ENCODE assay signal across 8 mouse cellular contexts in the genomic region with DNA sequence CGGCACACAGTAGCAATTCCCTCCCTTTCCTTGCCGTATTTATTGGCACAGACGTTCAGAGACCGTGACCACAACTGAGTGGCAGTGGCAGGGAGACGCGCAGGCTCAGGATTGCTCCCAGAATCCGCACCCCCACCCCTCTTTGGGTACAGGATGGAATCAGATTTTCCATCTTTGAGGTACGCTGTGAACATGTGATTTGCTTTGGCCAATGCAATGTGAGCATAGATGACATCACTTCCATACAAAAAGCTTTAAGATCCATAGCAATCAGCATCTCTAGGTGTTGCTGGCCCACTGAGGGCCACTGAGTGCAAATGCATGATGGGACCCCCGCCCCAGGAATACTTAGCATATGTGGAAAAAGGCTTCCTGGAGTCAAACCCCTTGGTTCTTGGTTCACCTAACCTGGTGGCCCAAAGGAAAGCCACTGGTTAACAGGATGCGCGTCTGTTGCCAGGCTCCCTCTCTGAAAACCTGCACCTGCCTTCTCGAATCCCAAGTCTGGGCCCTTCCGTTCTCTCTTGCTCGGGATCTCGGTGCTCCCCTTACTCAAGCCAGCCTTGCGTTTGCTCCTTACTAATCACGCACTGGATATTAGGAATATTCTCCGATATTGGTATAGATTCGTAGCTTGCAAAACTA. TPM values are rescaled to one million over a fixed set of nuclear protein-coding genes. Genes with fewer than 3 reads are reported as not detected.
A peak's percentile ranks its signal among the peaks of the same experiment; 100 is the strongest.
DNase-seq lines count a peak whose midpoint lies in the region; ATAC-seq lines count a peak whose summit lies in the region.

No protein-coding gene starts in this region.

- H3K4me1 ChIP-seq in erythroblast, embryonic 14.5 days (ENCODE audit: control insufficient read depth) = peaks cover 8% of the 10 kb centered on the region
- H3K4me1 ChIP-seq in embryonic facial prominence, embryonic 12.5 days = peaks cover 9% of the 10 kb centered on the region
- peaks cover 3% of the 10 kb centered on the region for H3K4me1 ChIP-seq in hindbrain, embryonic 16.5 days (ENCODE audit: control insufficient read depth, insufficient read depth, low read depth, low read length)
- H3K4me1 ChIP-seq in limb, embryonic 13.5 days = peaks cover 16% of the 10 kb centered on the region

- DNase-seq in CD4-positive, CD25-positive, alpha-beta regulatory T cell, adult 2 months (ENCODE audit: low read depth, low spot score) = peak; percentile 53
- DNase-seq in right cerebral cortex, adult 2 months (ENCODE audit: low spot score in 2 of 2) = peak; percentile 64 to 75
- no peak for DNase-seq in urinary bladder, postnatal 36 days (ENCODE audit: low spot score in 2 of 2)

- H3K9ac ChIP-seq in embryonic facial prominence, embryonic 12.5 days = peak overlapping the region; percentile 45
- peak overlapping the region; percentile 80 for H3K9ac ChIP-seq in hindbrain, embryonic 16.5 days (ENCODE audit: low read depth, low read length)
- peak overlapping the region; percentile 40 for H3K9ac ChIP-seq in limb, embryonic 13.5 days

- H3K9me3 ChIP-seq in erythroblast, embryonic 14.5 days (ENCODE audit: control insufficient read depth, low read length) = no peaks in the 10 kb centered on the region
- no peaks in the 10 kb centered on the region for H3K9me3 ChIP-seq in embryonic facial prominence, embryonic 12.5 days
- no peaks in the 10 kb centered on the region for H3K9me3 ChIP-seq in hindbrain, embryonic 16.5 days (ENCODE audit: control insufficient read depth, low read length)
- H3K9me3 ChIP-seq in limb, embryonic 13.5 days = no peaks in the 10 kb centered on the region

- H3K36me3 ChIP-seq in erythroblast, embryonic 14.5 days (ENCODE audit: control insufficient read depth) = no peaks in the 10 kb centered on the region
- H3K36me3 ChIP-seq in embryonic facial prominence, embryonic 12.5 days = no peaks in the 10 kb centered on the region
- H3K36me3 ChIP-seq in hindbrain, embryonic 16.5 days (ENCODE audit: control insufficient read depth, insufficient read depth, low read length) = no peaks in the 10 kb centered on the region
- H3K36me3 ChIP-seq in limb, embryonic 13.5 days = no peaks in the 10 kb centered on the region

- H3K27me3 ChIP-seq in erythroblast, embryonic 14.5 days (ENCODE audit: control insufficient read depth) = peaks cover 28% of the 10 kb centered on the region
- no peaks in the 10 kb centered on the region for H3K27me3 ChIP-seq in embryonic facial prominence, embryonic 12.5 days
- H3K27me3 ChIP-seq in hindbrain, embryonic 16.5 days (replicated peaks; ENCODE audit: control insufficient read depth, insufficient read depth, low read length) = no peaks in the 10 kb centered on the region
- H3K27me3 ChIP-seq in limb, embryonic 13.5 days = no peaks in the 10 kb centered on the region

- no peak for ATAC-seq in erythroblast, adult 5-6 weeks (replicated peaks; ENCODE audit: low FRiP score, poor library complexity, severe bottlenecking)
- ATAC-seq in embryonic facial prominence, embryonic 12.5 days (ENCODE audit: insufficient number of reproducible peaks, insufficient read depth, low FRiP score, low TSS enrichment) = no peak
- ATAC-seq in hindbrain, embryonic 16.5 days = peak; percentile 83
- peak; percentile 10; the same call in 1 of the 2 replicates for ATAC-seq in limb, embryonic 13.5 days (ENCODE audit: low FRiP score, low read depth)

- WGBS in embryonic facial prominence, embryonic 12.5 days = 25% methylated on average over 19 of the region's 19 CpGs
- 13% methylated on average over 19 of the region's 19 CpGs for WGBS in hindbrain, embryonic 16.5 days
- 22% methylated on average over 19 of the region's 19 CpGs for WGBS in limb, embryonic 13.5 days

- peak overlapping the region; percentile 62 for H3K4me3 ChIP-seq in erythroblast, embryonic 14.5 days (replicated peaks)
- H3K4me3 ChIP-seq in embryonic facial prominence, embryonic 12.5 days = peak overlapping the region; percentile 39
- H3K4me3 ChIP-seq in hindbrain, embryonic 16.5 days (ENCODE audit: low read length) = peak overlapping the region; percentile 48
- peak overlapping the region; percentile 52 for H3K4me3 ChIP-seq in limb, embryonic 13.5 days

- H3K4me2 ChIP-seq in embryonic facial prominence, embryonic 12.5 days (replicated peaks) = peak overlapping the region; percentile 61
- peak overlapping the region; percentile 85 for H3K4me2 ChIP-seq in hindbrain, embryonic 16.5 days (ENCODE audit: low read length)
- peak overlapping the region; percentile 69 for H3K4me2 ChIP-seq in limb, embryonic 13.5 days (replicated peaks)

- H3K27ac ChIP-seq in embryonic facial prominence, embryonic 12.5 days = no peak overlapping the region
- peak overlapping the region; percentile 96 for H3K27ac ChIP-seq in hindbrain, embryonic 16.5 days (ENCODE audit: low read depth, low read length)
- H3K27ac ChIP-seq in limb, embryonic 13.5 days = peak overlapping the region; percentile 44; the same call in 1 of the 2 replicates

RNA-seq across cellular contexts. Expression of a gene that starts 8.7 kb away (rescaled TPM):
- 0.03 and 0.07 TPM in 2 replicates for polyA plus RNA-seq in erythroblast, embryonic 14.5 days (2012)
- total RNA-seq in erythroblast, adult 5-6 weeks (2015; ENCODE audit: low replicate concordance) = 79.8 and 80.1 TPM in 2 replicates
- 73.5 and 75.2 TPM in 2 replicates for total RNA-seq in erythroblast, adult 5-6 weeks (2017; ENCODE audit: low replicate concordance)
- polyA plus RNA-seq in embryonic facial prominence, embryonic 12.5 days (2016; fragmentation: Nextera tagmentation; extraction: Ambion mirVana) = 8.4 and 10.0 TPM in 2 replicates
- 4.5 and 5.1 TPM in 2 replicates for polyA plus RNA-seq in hindbrain, embryonic 16.5 days (2015; fragmentation: Nextera tagmentation; extraction: Ambion mirVana)
- 13.5 and 14.1 TPM in 2 replicates for polyA plus RNA-seq in limb, embryonic 13.5 days (2015; fragmentation: Nextera tagmentation; extraction: Ambion mirVana)

RNA-seq across cellular contexts. Expression of a gene that starts 48.3 kb away (rescaled TPM):
- 2.7 and 4.0 TPM in 2 replicates for polyA plus RNA-seq in erythroblast, embryonic 14.5 days (2012)
- 2.7 and 4.0 TPM in 2 replicates for total RNA-seq in erythroblast, adult 5-6 weeks (2015; ENCODE audit: low replicate concordance)
- 6.6 and 8.1 TPM in 2 replicates for total RNA-seq in erythroblast, adult 5-6 weeks (2017; ENCODE audit: low replicate concordance)
- 31.5 and 32.6 TPM in 2 replicates for polyA plus RNA-seq in embryonic facial prominence, embryonic 12.5 days (2016; fragmentation: Nextera tagmentation; extraction: Ambion mirVana)
- 65.2 and 67.2 TPM in 2 replicates for polyA plus RNA-seq in hindbrain, embryonic 16.5 days (2015; fragmentation: Nextera tagmentation; extraction: Ambion mirVana)
- 45.4 and 54.5 TPM in 2 replicates for polyA plus RNA-seq in limb, embryonic 13.5 days (2015; fragmentation: Nextera tagmentation; extraction: Ambion mirVana)

RNA-seq across cellular contexts. Expression of a gene that starts 48.7 kb away (rescaled TPM):
- not detected in 2 replicates for polyA plus RNA-seq in erythroblast, embryonic 14.5 days (2012)
- total RNA-seq in erythroblast, adult 5-6 weeks (2015; ENCODE audit: low replicate concordance) = not detected in 2 replicates
- total RNA-seq in erythroblast, adult 5-6 weeks (2017; ENCODE audit: low replicate concordance) = 0.34 TPM in 1 of 2 replicates, not detected in the other
- polyA plus RNA-seq in embryonic facial prominence, embryonic 12.5 days (2016; fragmentation: Nextera tagmentation; extraction: Ambion mirVana) = 0.60 TPM in 1 of 2 replicates, not detected in the other
- polyA plus RNA-seq in hindbrain, embryonic 16.5 days (2015; fragmentation: Nextera tagmentation; extraction: Ambion mirVana) = 0.41 and 0.67 TPM in 2 replicates
- 0.46 and 0.60 TPM in 2 replicates for polyA plus RNA-seq in limb, embryonic 13.5 days (2015; fragmentation: Nextera tagmentation; extraction: Ambion mirVana)

Comparison
In these comparisons a context has a peak if more than half of its experiments do, and no peak if none do; other contexts are left out.
1. ATAC-seq: peak in hindbrain, embryonic 16.5 days (single experiment) and limb, embryonic 13.5 days (single experiment); none in erythroblast, adult 5-6 weeks (single experiment) and embryonic facial prominence, embryonic 12.5 days (single experiment).
2. DNase-seq: peak in CD4-positive, CD25-positive, alpha-beta regulatory T cell, adult 2 months (single experiment) and right cerebral cortex, adult 2 months (2 of 2); none in urinary bladder, postnatal 36 days (0 of 2).
3. Peak in every context shown above with its lines, with median percentiles within 50 percentile points of each other: H3K4me3 ChIP-seq, H3K4me2 ChIP-seq and H3K9ac ChIP-seq.